Mouse (Mus musculus): ENCODE results near the gene Slc44a2.

DNA sequence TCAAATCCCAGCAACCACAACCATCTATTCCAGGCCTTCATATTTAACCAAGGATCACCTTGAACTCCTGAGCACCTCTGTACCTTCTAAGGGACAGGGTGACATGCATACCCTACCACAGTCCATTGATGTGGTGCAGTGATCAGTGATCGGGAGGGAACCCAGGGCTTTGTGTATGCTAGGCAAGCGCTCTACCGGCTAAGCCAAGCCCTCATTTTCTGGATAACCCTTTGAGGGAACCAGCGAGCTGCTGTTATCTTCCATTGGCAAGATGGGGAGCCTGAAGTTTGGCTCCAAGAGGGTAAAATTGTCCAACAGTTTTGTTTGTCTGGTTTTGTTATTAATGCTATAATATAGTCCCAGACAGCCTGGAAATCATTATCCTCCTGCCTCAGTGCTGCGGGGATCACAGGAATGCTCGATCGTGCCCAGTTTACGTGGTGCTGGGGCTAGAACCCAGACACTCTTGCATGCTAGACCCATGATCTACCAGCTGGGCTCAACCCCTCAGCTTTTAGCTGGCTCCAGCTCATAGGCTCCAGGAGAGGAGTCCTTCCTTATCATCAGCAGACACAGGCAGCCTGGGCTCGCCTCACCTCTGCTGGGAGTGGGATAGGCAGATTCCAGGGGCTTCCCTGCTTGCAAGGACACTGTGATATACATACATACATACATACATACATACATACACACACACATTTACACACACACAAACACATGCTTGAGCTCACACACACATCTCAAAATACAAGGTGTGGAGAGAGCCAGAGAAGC, 5.9 kb upstream of the Slc44a2 start:
- no peak for TF ChIP-seq POLR2A (IDR thresholded peaks at IDR 0.05; ENCODE audit: control insufficient read depth, low read depth, low read length)
- TF ChIP-seq CTCF (IDR thresholded peaks at IDR 0.05; ENCODE audit: control insufficient read depth, insufficient read depth, insufficient replicate concordance, low read depth, low read length): no peak

Measured in testis, adult 2 months (tissue).